In genomic region chr6:33823777-33824302, GRCm38 (mm10) we compare ENCODE assay signal across 8 mouse cellular contexts.
DNase-seq lines count a peak whose midpoint lies in the region; ATAC-seq and TF ChIP-seq lines count a peak whose summit lies in the region.

No protein-coding gene starts in this region.

- CTCF ChIA-PET in Patski (lab: Charles Lee) = no interaction called here

- no peak for TF ChIP-seq POLR2A in cortical plate, adult 2 months (IDR thresholded peaks at IDR 0.05; ENCODE audit: extremely low read depth, insufficient read depth, low read length)

- in situ Hi-C loops in Patski (cut with MboI; ENCODE audit: low pct_unique_long_range_greater_than_20kb) = no loop called here

- DNase-seq in gastrocnemius, adult 2 months = peak; percentile 19
- no peak for DNase-seq in gastrocnemius, postnatal 14 days
- DNase-seq in Patski (ENCODE audit: low read depth, low spot score) = no peak
- DNase-seq in layer of hippocampus, adult 9-11 months = peak; percentile 74
- no peak for DNase-seq in limb, embryonic 10.5 days (ENCODE audit: low spot score)
- DNase-seq in urinary bladder, postnatal 14 days (ENCODE audit: low spot score) = no peak
- no peak for DNase-seq in gastrocnemius, postnatal 25 days

- H3K27ac ChIP-seq in gastrocnemius, adult 2 months = peak overlapping the region; percentile 28; the same call in 1 of the 2 replicates
- H3K27ac ChIP-seq in cortical plate, adult 2 months (ENCODE audit: insufficient read depth, low read length) = no peak overlapping the region
- no peak overlapping the region for H3K27ac ChIP-seq in limb, embryonic 10.5 days

- H3K4me3 ChIP-seq in gastrocnemius, adult 2 months = 0 out of 2 replicates have a peak overlapping the region, but pooled peaks have one; percentile 23
- no peak overlapping the region for H3K4me3 ChIP-seq in cortical plate, adult 2 months (ENCODE audit: insufficient read depth, low read length)
- H3K4me3 ChIP-seq in limb, embryonic 10.5 days = no peak overlapping the region

- intact Hi-C loops in gastrocnemius, adult 2 months (cut with DNase I) = no loop called here
- intact Hi-C loops in gastrocnemius, postnatal 14 days (cut with DNase I; ENCODE audit: low total_unique reads) = no loop called here

- no peak for ATAC-seq in Patski

- no peaks in the 10 kb centered on the region for H3K9me3 ChIP-seq in limb, embryonic 10.5 days (replicated peaks)

- H3K4me1 ChIP-seq in cortical plate, adult 2 months (ENCODE audit: control insufficient read depth, insufficient read depth, low read length) = peaks cover 11% of the 10 kb centered on the region
- no peaks in the 10 kb centered on the region for H3K4me1 ChIP-seq in limb, embryonic 10.5 days

- POLR2A ChIA-PET in Patski (lab: Charles Lee) = no interaction called here

- WGBS in limb, embryonic 10.5 days = 83% methylated on average over 6 of the region's 6 CpGs

- no peaks in the 10 kb centered on the region for H3K27me3 ChIP-seq in Patski
- no peaks in the 10 kb centered on the region for H3K27me3 ChIP-seq in limb, embryonic 10.5 days (ENCODE audit: low read depth, poor library complexity, severe bottlenecking)

- peak; percentile 21; the same call in 1 of the 2 replicates for TF ChIP-seq CTCF in gastrocnemius, adult 2 months (IDR thresholded peaks at IDR 0.05)
- TF ChIP-seq CTCF in Patski (IDR thresholded peaks at IDR 0.05) = peak; percentile 16
- peak; percentile 15; the same call in 1 of the 2 replicates for TF ChIP-seq CTCF in cortical plate, adult 2 months (IDR thresholded peaks at IDR 0.05; ENCODE audit: extremely low read depth, insufficient read depth, low read length)

- H3K36me3 ChIP-seq in limb, embryonic 10.5 days = no peaks in the 10 kb centered on the region

Comparison
In these comparisons a context has a peak if more than half of its experiments do, and no peak if none do; other contexts are left out.
1. DNase-seq: peak in gastrocnemius, adult 2 months (single experiment) and layer of hippocampus, adult 9-11 months (single experiment); none in gastrocnemius, postnatal 14 days (single experiment), Patski (single experiment), limb, embryonic 10.5 days (single experiment), urinary bladder, postnatal 14 days (single experiment) and gastrocnemius, postnatal 25 days (single experiment).
2. Peak in every context shown above with its lines, with median percentiles within 50 percentile points of each other: CTCF ChIP-seq.